Mouse (Mus musculus): ENCODE measurements around the gene Ube2e1.
"Not testable (repeated sequence)": the region's sequence is repeated elsewhere in the genome, so short reads cannot be mapped to it uniquely, and the experiment has no call there.

Gene Ube2e1

GRCm38 (mm10) chr14:18317457-18318411 lies 13.9 kb downstream of the Ube2e1 start:
- no peak for DNase-seq

- DNase-seq = no peak
These were observed 27.5 kb downstream of the Ube2e1 start for GRCm38 (mm10) chr14:18304165-18304564.

DNA sequence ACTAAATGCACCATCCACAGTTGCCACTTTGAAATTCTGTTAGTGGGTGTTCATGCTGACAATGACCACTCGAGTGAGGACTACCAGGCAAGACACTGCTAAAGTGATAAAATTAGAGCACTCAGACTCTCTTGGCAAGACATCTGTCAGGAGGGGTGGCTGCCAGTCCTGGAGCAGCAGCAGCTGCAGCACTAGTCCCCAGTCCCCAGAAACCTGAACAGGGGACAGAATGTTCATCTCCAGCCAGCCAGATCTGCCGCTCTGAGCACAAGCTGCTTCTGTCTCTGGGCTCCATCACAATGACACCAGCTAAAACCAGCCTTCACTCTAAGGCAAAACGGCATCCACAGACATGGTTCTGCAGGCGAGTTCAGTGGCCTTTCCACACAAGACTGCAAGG lies 28.4 kb downstream of the Ube2e1 start:
- peak; percentile 27 for DNase-seq

- DNase-seq = no peak
These were observed 28.9 kb downstream of the Ube2e1 start for GRCm38 (mm10) chr14:18302750-18303149.

DNA sequence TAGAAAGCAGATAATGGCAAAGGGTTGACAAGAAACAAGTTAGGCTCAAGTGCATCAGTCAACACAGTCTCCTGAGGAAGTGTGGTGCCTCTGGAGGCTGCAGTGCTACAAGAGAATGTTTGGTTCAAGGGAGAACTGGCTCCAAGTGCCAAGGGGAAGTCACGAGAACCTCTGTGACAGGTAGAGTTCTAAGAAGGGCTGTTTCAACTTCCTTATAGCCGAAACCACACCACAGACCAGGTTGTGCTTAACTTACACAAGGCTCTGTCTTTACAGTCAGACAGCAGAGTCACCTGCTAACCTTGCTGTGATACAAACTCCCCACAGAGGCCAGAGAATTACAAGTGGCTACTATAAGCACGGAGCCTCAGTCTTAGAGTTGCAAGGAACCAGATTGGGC lies 30.1 kb downstream of the Ube2e1 start:
- peak; percentile 25 for DNase-seq

DNA sequence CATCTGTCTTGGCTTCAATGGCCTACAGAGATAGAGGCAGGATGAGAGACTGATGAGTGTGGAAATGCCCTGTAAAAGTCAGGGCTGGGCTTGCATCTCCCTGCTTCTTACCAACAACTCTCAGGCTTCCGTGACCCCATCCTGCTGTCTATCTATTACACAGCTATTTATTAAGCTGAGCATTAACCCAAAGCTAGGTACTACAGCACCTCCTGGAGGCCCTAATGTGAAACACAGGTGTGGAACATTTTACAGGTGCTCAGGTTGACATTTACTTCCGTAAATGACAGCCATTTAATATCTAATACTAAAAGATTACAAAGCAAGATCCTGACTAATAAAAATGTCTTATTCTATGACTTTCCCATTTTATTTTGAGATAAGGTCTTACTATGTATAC lies 31.0 kb downstream of the Ube2e1 start:
- DNase-seq = no peak

GRCm38 (mm10) chr14:18298874-18299273 lies 32.8 kb downstream of the Ube2e1 start:
- DNase-seq = no peak

- no peak for DNase-seq
These were observed 34.2 kb downstream of the Ube2e1 start for GRCm38 (mm10) chr14:18297441-18297840.

DNA sequence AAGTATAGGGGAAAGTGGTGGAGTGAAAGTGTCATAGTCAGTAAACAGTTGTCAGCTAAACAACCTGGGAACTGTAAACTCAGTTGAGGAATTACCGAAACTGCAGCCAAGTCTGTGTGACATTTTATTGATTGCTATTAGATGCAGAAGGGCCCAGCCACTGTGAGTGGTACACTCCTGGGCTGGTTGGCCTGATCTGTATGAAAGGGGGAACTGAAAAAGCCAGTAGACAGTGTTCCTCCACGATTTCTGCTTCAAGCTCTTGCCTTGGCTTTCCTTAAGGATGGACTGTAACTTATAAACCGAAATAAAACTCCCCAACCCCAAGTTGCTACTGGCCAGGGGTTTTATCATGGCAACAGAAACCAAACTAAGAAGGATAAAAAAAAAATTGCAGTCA lies 39.1 kb downstream of the Ube2e1 start:
- no peak for DNase-seq

GRCm38 (mm10) chr14:18292111-18292510 lies 39.5 kb downstream of the Ube2e1 start:
- DNase-seq = no peak

GRCm38 (mm10) chr14:18287391-18287790 lies 44.3 kb downstream of the Ube2e1 start:
- no peak for DNase-seq

DNA sequence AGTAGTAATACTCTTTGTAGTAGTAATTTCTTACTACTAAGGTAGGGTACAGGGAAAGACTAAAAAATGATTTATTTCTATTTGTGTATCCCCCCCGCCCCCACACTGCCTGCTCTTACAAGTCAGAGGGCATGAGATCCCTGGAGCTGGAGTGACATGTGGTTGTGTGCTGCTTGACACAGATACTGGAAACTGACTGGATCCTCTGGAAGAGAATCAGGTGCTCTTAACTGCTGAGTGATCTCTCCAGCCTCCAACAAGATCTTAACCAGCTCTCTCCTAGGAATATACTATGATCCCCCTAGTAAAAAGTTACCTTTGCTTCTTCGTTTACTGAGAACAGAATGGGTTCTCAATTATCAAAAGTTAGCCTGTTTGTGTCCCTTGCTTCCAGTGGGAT lies 45.2 kb downstream of the Ube2e1 start:
- DNase-seq = no peak

- DNase-seq = no peak
These were observed 46.2 kb downstream of the Ube2e1 start for GRCm38 (mm10) chr14:18285476-18285875.

- no peak for DNase-seq
These were observed 47.1 kb downstream of the Ube2e1 start for GRCm38 (mm10) chr14:18284581-18284980.

DNA sequence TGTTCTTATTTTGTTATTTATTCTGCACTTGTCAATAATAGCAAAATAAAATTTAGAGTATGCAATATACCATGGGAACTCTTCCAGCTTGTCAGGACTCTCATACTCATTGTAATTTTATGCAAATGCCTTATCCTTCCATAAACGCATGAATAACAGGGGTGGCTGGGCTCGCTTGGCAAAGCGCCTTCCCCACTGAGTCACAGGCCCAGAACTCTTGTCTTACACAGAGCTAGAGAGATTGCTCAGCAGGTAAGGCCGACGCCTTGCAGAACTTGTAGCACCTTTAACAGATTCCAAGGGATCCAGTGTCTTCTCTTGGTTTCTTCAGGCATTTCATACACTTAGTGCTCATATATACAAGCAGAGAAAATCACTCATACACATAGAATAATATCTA lies 51.3 kb downstream of the Ube2e1 start:
- DNase-seq = no peak

- DNase-seq = no peak
These were observed 57.1 kb downstream of the Ube2e1 start for GRCm38 (mm10) chr14:18274526-18274925.

DNA sequence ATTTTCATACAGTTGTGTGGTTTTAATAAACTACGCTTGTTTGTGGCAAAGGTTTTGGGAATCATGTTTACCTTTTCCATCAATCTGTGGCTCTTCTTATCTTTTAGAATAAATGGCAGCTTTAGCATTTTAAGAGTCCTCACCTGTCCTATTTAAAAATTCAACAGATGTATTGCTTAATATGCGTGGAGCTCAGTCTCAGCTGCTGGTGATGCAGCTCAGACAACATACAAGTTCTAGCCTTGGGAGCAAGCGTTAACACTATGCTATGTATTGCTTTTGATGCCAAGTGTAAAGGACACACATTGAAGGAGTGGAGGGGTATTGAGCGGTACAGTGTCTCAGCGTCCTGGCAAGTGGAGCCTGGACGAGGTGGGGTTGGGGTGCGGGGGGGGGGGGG lies 60.0 kb downstream of the Ube2e1 start:
- DNase-seq = peak; percentile 14

- peak; percentile 98 for DNase-seq
These were observed 60.9 kb downstream of the Ube2e1 start, which contains the start of the genes Nkiras1 and Rpl15 for GRCm38 (mm10) chr14:18270529-18271441. TSS of gene Nkiras1 (plus strand) at chr14:18271136. TSS of gene Rpl15 (minus strand) at chr14:18271391.

DNA sequence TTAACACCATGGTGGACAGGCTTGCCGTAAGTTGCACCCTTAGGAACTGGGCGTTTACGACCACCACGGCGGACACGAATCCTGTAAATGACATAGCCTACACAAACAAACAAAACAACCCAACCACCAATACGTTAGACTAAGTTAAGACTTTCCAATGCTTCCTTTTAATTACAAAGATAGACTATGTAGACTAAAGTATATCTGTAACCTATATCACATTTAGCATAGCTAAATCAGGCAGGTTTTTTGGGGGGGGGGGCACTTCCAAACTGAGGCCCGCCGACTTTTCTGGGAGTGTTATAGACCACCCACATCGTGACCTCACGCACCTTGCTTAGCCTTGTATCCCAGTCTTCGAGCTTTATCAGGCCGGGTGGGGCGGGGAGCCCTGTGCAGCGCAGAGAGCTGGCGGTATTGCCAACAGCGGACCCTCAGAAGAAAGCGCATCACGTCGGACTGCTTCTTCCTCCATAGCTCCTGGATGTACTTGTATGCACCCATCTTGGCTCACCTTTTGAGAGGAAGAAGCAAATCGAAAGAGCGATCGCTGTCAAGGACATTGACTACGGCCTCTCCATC lies 61.6 kb downstream of the Ube2e1 start:
- not testable (repeated sequence) for DNase-seq

GRCm38 (mm10) chr14:18263427-18263826 lies 68.2 kb downstream of the Ube2e1 start:
- DNase-seq = no peak

- DNase-seq = no peak
These were observed 70.5 kb downstream of the Ube2e1 start for GRCm38 (mm10) chr14:18261203-18261602.

- no peak for DNase-seq
These were observed 89.0 kb downstream of the Ube2e1 start for GRCm38 (mm10) chr14:18242638-18243130.

DNA sequence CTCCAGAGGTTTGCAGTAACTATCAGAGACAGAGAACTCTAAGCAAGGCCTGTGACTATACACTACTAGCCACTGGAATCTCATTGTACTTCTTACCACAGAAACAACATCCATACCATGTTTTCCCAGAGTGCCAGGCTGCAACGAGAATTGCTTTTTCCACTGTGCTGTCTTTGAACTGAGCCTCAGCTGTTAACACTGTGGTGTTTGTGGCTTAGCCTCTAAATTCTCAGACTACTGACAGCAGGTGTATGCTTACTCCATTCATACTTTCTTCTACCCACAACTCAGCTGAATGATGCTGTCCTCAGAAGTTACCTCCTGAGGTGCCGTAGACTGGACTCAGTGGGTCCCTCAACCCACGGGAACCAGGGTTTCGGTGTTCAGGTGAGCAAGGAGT lies 89.9 kb downstream of the Ube2e1 start:
- peak; percentile 20 for DNase-seq
